Mouse (Mus musculus) olfactory bulb, adult 2 months (tissue): Measurements from ENCODE around the gene Art2b.

Source experiments
- CTCF ChIP-seq: fragments of 200-500 bp; IDR thresholded peaks from 2 replicates; pipeline ENCODE4 v1.5.1; 2012; ENCODE audit warnings: low read depth, mild to moderate bottlenecking, low read length, moderate library complexity; ENCODE audit not compliant: insufficient read depth
- POLR2A ChIP-seq: fragments of 200-500 bp; IDR thresholded peaks from 2 replicates; pipeline ENCODE4 v1.6.1; 2012; ENCODE audit warnings: mild to moderate bottlenecking, low read depth, low read length, moderate library complexity; ENCODE audit not compliant: insufficient read depth

GRCm38 (mm10) chr7:101598482-101598881 lies 13.1 kb upstream of the Art2b start:
- TF ChIP-seq CTCF: no peak
- TF ChIP-seq POLR2A: no peak
